Mouse (Mus musculus): ENCODE data around the gene Fbxo36.

DNA sequence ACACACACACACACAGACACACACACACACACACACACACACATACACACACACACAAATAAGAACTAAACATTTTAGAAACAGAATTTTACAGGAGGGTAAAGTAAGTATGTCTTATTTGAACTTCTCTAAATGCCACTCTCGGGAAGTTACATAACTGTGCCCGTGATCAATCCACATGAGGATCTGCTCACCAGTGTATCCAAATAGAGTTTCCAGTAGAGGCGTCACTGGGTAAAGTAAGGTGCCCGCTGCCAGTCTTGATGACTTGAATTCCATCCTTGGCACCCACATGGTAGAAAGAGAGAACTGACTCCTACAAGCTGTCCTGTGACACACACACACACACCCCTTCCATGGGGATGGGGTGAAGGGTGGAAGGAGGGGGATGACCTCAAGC is 43.3 kb downstream of the Fbxo36 start:
- TF ChIP-seq CTCF (IDR thresholded peaks at IDR 0.05; ENCODE audit: borderline replicate concordance, insufficient read depth, low read length): no peak
- TF ChIP-seq POLR2A (IDR thresholded peaks at IDR 0.05; ENCODE audit: low read depth, low read length): no peak
